Mouse (Mus musculus): ENCODE measurements around the gene Oosp1. TPM values are rescaled to one million over a fixed set of nuclear protein-coding genes. Genes with fewer than 3 reads are reported as not detected.

Oosp1 gene
- polyA plus RNA-seq (2015; fragmentation: Nextera tagmentation; extraction: Ambion mirVana): not detected in 2 replicates

- ATAC-seq (replicated peaks; ENCODE audit: extremely low read depth, insufficient read depth, low FRiP score): no peak
- no peaks in the 10 kb centered on the region for H3K9me3 ChIP-seq (replicated peaks; ENCODE audit: control insufficient read depth, low read length)
- H3K36me3 ChIP-seq (ENCODE audit: control insufficient read depth, insufficient read depth): no peaks in the 10 kb centered on the region
- H3K4me3 ChIP-seq (ENCODE audit: low read length): no peak within 1 kb of the TSS
- H3K27ac ChIP-seq (ENCODE audit: low read length): no peak within 1 kb of the TSS
- no peaks in the 10 kb centered on the region for H3K4me1 ChIP-seq (ENCODE audit: control insufficient read depth, insufficient read depth, low read length)
- no peaks in the 10 kb centered on the region for H3K27me3 ChIP-seq (ENCODE audit: control insufficient read depth, insufficient read depth, low read length)
- 56% methylated on average over 5 of the region's 5 CpGs for WGBS
- no peak within 1 kb of the TSS for H3K4me2 ChIP-seq (ENCODE audit: low read depth, low read length)
- H3K9ac ChIP-seq (ENCODE audit: low read length): no peak within 1 kb of the TSS
Observed at GRCm38 (mm10) chr19:11690839-11691238, at the start of gene Oosp1. Gene Oosp1 (minus strand): TSS chr19:11691150.

GRCm38 (mm10) chr19:11736455-11736854, 45.5 kb upstream of the Oosp1 start:
- no peaks in the 10 kb centered on the region for H3K9me3 ChIP-seq (replicated peaks; ENCODE audit: control insufficient read depth, low read length)
- H3K36me3 ChIP-seq (ENCODE audit: control insufficient read depth, insufficient read depth): no peaks in the 10 kb centered on the region
- no peak overlapping the region for H3K4me3 ChIP-seq (ENCODE audit: low read length)
- WGBS: 24% methylated on average over 1 of the region's 1 CpGs
- H3K27ac ChIP-seq (ENCODE audit: low read length): no peak overlapping the region
- no peak for ATAC-seq (replicated peaks; ENCODE audit: extremely low read depth, insufficient read depth, low FRiP score)
- no peak overlapping the region for H3K4me2 ChIP-seq (ENCODE audit: low read depth, low read length)
- H3K27me3 ChIP-seq (ENCODE audit: control insufficient read depth, insufficient read depth, low read length): no peaks in the 10 kb centered on the region
- H3K9ac ChIP-seq (ENCODE audit: low read length): no peak overlapping the region
- no peaks in the 10 kb centered on the region for H3K4me1 ChIP-seq (ENCODE audit: control insufficient read depth, insufficient read depth, low read length)

GRCm38 (mm10) chr19:11730278-11730677, 39.3 kb upstream of the Oosp1 start:
- H3K9ac ChIP-seq (ENCODE audit: low read length): no peak overlapping the region
- no peak overlapping the region for H3K4me3 ChIP-seq (ENCODE audit: low read length)
- no peak overlapping the region for H3K27ac ChIP-seq (ENCODE audit: low read length)
- H3K27me3 ChIP-seq (ENCODE audit: control insufficient read depth, insufficient read depth, low read length): no peaks in the 10 kb centered on the region
- H3K9me3 ChIP-seq (replicated peaks; ENCODE audit: control insufficient read depth, low read length): no peaks in the 10 kb centered on the region
- 61% methylated on average over 1 of the region's 1 CpGs for WGBS
- no peaks in the 10 kb centered on the region for H3K4me1 ChIP-seq (ENCODE audit: control insufficient read depth, insufficient read depth, low read length)
- H3K4me2 ChIP-seq (ENCODE audit: low read depth, low read length): no peak overlapping the region
- no peak for ATAC-seq (replicated peaks; ENCODE audit: extremely low read depth, insufficient read depth, low FRiP score)
- no peaks in the 10 kb centered on the region for H3K36me3 ChIP-seq (ENCODE audit: control insufficient read depth, insufficient read depth)

- H3K4me1 ChIP-seq (ENCODE audit: control insufficient read depth, insufficient read depth, low read length): no peaks in the 10 kb centered on the region
- no peak overlapping the region for H3K4me3 ChIP-seq (ENCODE audit: low read length)
- H3K27me3 ChIP-seq (ENCODE audit: control insufficient read depth, insufficient read depth, low read length): no peaks in the 10 kb centered on the region
- no peaks in the 10 kb centered on the region for H3K36me3 ChIP-seq (ENCODE audit: control insufficient read depth, insufficient read depth)
- no peak overlapping the region for H3K4me2 ChIP-seq (ENCODE audit: low read depth, low read length)
- no peaks in the 10 kb centered on the region for H3K9me3 ChIP-seq (replicated peaks; ENCODE audit: control insufficient read depth, low read length)
- no peak overlapping the region for H3K27ac ChIP-seq (ENCODE audit: low read length)
- no peak overlapping the region for H3K9ac ChIP-seq (ENCODE audit: low read length)
- no peak for ATAC-seq (replicated peaks; ENCODE audit: extremely low read depth, insufficient read depth, low FRiP score)
- WGBS: 82% methylated on average over 5 of the region's 5 CpGs
Observed at GRCm38 (mm10) chr19:11727304-11727703, 36.4 kb upstream of the Oosp1 start.

- Histone ChIP-seq H3K27ac (ENCODE audit: low read length) (no peak overlapping the region), H3K36me3 (ENCODE audit: control insufficient read depth, insufficient read depth) (no peaks in the 10 kb centered on the region), H3K9ac (ENCODE audit: low read length) (no peak overlapping the region), H3K4me1 (ENCODE audit: control insufficient read depth, insufficient read depth, low read length) (no peaks in the 10 kb centered on the region), H3K9me3 (replicated peaks; ENCODE audit: control insufficient read depth, low read length) (no peaks in the 10 kb centered on the region), H3K27me3 (ENCODE audit: control insufficient read depth, insufficient read depth, low read length) (no peaks in the 10 kb centered on the region), H3K4me3 (ENCODE audit: low read length) (no peak overlapping the region), H3K4me2 (ENCODE audit: low read depth, low read length) (no peak overlapping the region)
- no peak for ATAC-seq (replicated peaks; ENCODE audit: extremely low read depth, insufficient read depth, low FRiP score)
- 57% methylated on average over 2 of the region's 2 CpGs for WGBS
Observed at GRCm38 (mm10) chr19:11725915-11726314, 35.0 kb upstream of the Oosp1 start.

- Histone ChIP-seq H3K9me3 (replicated peaks; ENCODE audit: control insufficient read depth, low read length) (no peaks in the 10 kb centered on the region), H3K27ac (ENCODE audit: low read length) (no peak overlapping the region), H3K9ac (ENCODE audit: low read length) (no peak overlapping the region), H3K27me3 (ENCODE audit: control insufficient read depth, insufficient read depth, low read length) (no peaks in the 10 kb centered on the region), H3K4me3 (ENCODE audit: low read length) (no peak overlapping the region), H3K36me3 (ENCODE audit: control insufficient read depth, insufficient read depth) (no peaks in the 10 kb centered on the region), H3K4me1 (ENCODE audit: control insufficient read depth, insufficient read depth, low read length) (no peaks in the 10 kb centered on the region), H3K4me2 (ENCODE audit: low read depth, low read length) (no peak overlapping the region)
- ATAC-seq (replicated peaks; ENCODE audit: extremely low read depth, insufficient read depth, low FRiP score): no peak
- WGBS: 72% methylated on average over 6 of the region's 6 CpGs
Observed at GRCm38 (mm10) chr19:11724275-11724674, 33.3 kb upstream of the Oosp1 start.

- Histone ChIP-seq H3K4me2 (ENCODE audit: low read depth, low read length) (no peak overlapping the region), H3K9me3 (replicated peaks; ENCODE audit: control insufficient read depth, low read length) (no peaks in the 10 kb centered on the region), H3K27ac (ENCODE audit: low read length) (no peak overlapping the region), H3K27me3 (ENCODE audit: control insufficient read depth, insufficient read depth, low read length) (no peaks in the 10 kb centered on the region), H3K4me3 (ENCODE audit: low read length) (no peak overlapping the region), H3K9ac (ENCODE audit: low read length) (no peak overlapping the region), H3K4me1 (ENCODE audit: control insufficient read depth, insufficient read depth, low read length) (no peaks in the 10 kb centered on the region), H3K36me3 (ENCODE audit: control insufficient read depth, insufficient read depth) (no peaks in the 10 kb centered on the region)
- no peak for ATAC-seq (replicated peaks; ENCODE audit: extremely low read depth, insufficient read depth, low FRiP score)
- 63% methylated on average over 2 of the region's 2 CpGs for WGBS
Observed at GRCm38 (mm10) chr19:11723870-11724269, 32.9 kb upstream of the Oosp1 start.

GRCm38 (mm10) chr19:11720071-11720470, 29.1 kb upstream of the Oosp1 start:
- 74% methylated on average over 3 of the region's 3 CpGs for WGBS
- no peak overlapping the region for H3K9ac ChIP-seq (ENCODE audit: low read length)
- no peaks in the 10 kb centered on the region for H3K27me3 ChIP-seq (ENCODE audit: control insufficient read depth, insufficient read depth, low read length)
- no peak overlapping the region for H3K27ac ChIP-seq (ENCODE audit: low read length)
- H3K4me1 ChIP-seq (ENCODE audit: control insufficient read depth, insufficient read depth, low read length): no peaks in the 10 kb centered on the region
- no peak for ATAC-seq (replicated peaks; ENCODE audit: extremely low read depth, insufficient read depth, low FRiP score)
- no peak overlapping the region for H3K4me3 ChIP-seq (ENCODE audit: low read length)
- H3K4me2 ChIP-seq (ENCODE audit: low read depth, low read length): no peak overlapping the region
- H3K9me3 ChIP-seq (replicated peaks; ENCODE audit: control insufficient read depth, low read length): no peaks in the 10 kb centered on the region
- no peaks in the 10 kb centered on the region for H3K36me3 ChIP-seq (ENCODE audit: control insufficient read depth, insufficient read depth)

GRCm38 (mm10) chr19:11712451-11712850, 21.5 kb upstream of the Oosp1 start:
- Histone ChIP-seq H3K4me2 (ENCODE audit: low read depth, low read length) (no peak overlapping the region), H3K27me3 (ENCODE audit: control insufficient read depth, insufficient read depth, low read length) (no peaks in the 10 kb centered on the region), H3K27ac (ENCODE audit: low read length) (no peak overlapping the region), H3K9ac (ENCODE audit: low read length) (no peak overlapping the region), H3K4me1 (ENCODE audit: control insufficient read depth, insufficient read depth, low read length) (no peaks in the 10 kb centered on the region), H3K4me3 (ENCODE audit: low read length) (no peak overlapping the region), H3K36me3 (ENCODE audit: control insufficient read depth, insufficient read depth) (no peaks in the 10 kb centered on the region), H3K9me3 (replicated peaks; ENCODE audit: control insufficient read depth, low read length) (no peaks in the 10 kb centered on the region)
- no peak for ATAC-seq (replicated peaks; ENCODE audit: extremely low read depth, insufficient read depth, low FRiP score)
- 69% methylated on average over 4 of the region's 4 CpGs for WGBS

- WGBS: 87% methylated on average over 6 of the region's 6 CpGs
- Histone ChIP-seq H3K27ac (ENCODE audit: low read length) (no peak overlapping the region), H3K9ac (ENCODE audit: low read length) (no peak overlapping the region), H3K27me3 (ENCODE audit: control insufficient read depth, insufficient read depth, low read length) (no peaks in the 10 kb centered on the region), H3K4me2 (ENCODE audit: low read depth, low read length) (no peak overlapping the region), H3K9me3 (replicated peaks; ENCODE audit: control insufficient read depth, low read length) (no peaks in the 10 kb centered on the region), H3K4me3 (ENCODE audit: low read length) (no peak overlapping the region), H3K36me3 (ENCODE audit: control insufficient read depth, insufficient read depth) (no peaks in the 10 kb centered on the region), H3K4me1 (ENCODE audit: control insufficient read depth, insufficient read depth, low read length) (no peaks in the 10 kb centered on the region)
- no peak for ATAC-seq (replicated peaks; ENCODE audit: extremely low read depth, insufficient read depth, low FRiP score)
Observed at GRCm38 (mm10) chr19:11698342-11698741, 7.4 kb upstream of the Oosp1 start.

Data from heart, embryonic 16.5 days (tissue).